Mouse (Mus musculus) stomach, embryonic 14.5 days (tissue): ENCODE data around the gene Olfr503. TPM values are rescaled to one million over a fixed set of nuclear protein-coding genes. Genes with fewer than 3 reads are reported as not detected.
"Not testable (repeated sequence)": the region's sequence is repeated elsewhere in the genome, so short reads cannot be mapped to it uniquely, and the experiment has no call there.

ENCODE experiments used
- ATAC-seq: fragments of 200-750 bp; cut with Nextera tagmentation; 2 replicates; pipeline ENCODE4 v1.8.0; 2017; ENCODE audit warnings: low read depth, moderate TSS enrichment; ENCODE audit not compliant: insufficient number of reproducible peaks, insufficient read depth, low FRiP score
- H3K27ac ChIP-seq: fragments of 300-500 bp; sonication (generic); 2 replicates; pipeline ENCODE4 v1.5.1; 2014; ENCODE audit warnings: mild to moderate bottlenecking, low read length, moderate library complexity, mixed read lengths
- H3K27me3 ChIP-seq: fragments of 300-500 bp; sonication (generic); 2 replicates; pipeline ENCODE4 v1.6.1; 2014; ENCODE audit warnings: low read length, control low read depth, mixed read lengths; ENCODE audit not compliant: control insufficient read depth, insufficient read depth
- H3K36me3 ChIP-seq: fragments of 300-500 bp; sonication (generic); 2 replicates; pipeline ENCODE4 v1.6.1; 2014; ENCODE audit warnings: mild to moderate bottlenecking, control low read depth, low read length, moderate library complexity, mixed read lengths; ENCODE audit not compliant: control insufficient read depth, insufficient read depth
- H3K4me1 ChIP-seq: fragments of 300-500 bp; sonication (generic); 2 replicates; pipeline ENCODE4 v1.6.1; 2014; ENCODE audit warnings: low read length, control low read depth, mixed read lengths; ENCODE audit not compliant: control insufficient read depth, insufficient read depth
- H3K4me2 ChIP-seq: fragments of 300-500 bp; sonication (generic); replicated peaks from 2 replicates; pipeline ENCODE4 v1.6.1; 2014; ENCODE audit warnings: low read depth, low read length, control low read depth
- H3K4me3 ChIP-seq: fragments of 300-500 bp; sonication (generic); 2 replicates; pipeline ENCODE4 v1.5.1; 2014; ENCODE audit warnings: low read depth, low read length, control low read depth
- H3K9ac ChIP-seq: fragments of 300-500 bp; sonication (generic); replicated peaks from 2 replicates; pipeline ENCODE4 v1.6.1; 2014; ENCODE audit warnings: low read depth, mild to moderate bottlenecking, control low read depth, low read length, moderate library complexity, mixed read lengths
- H3K9me3 ChIP-seq: fragments of 300-500 bp; sonication (generic); 2 replicates; pipeline ENCODE4 v1.6.1; 2016; ENCODE audit warnings: low read depth, low read length, control low read depth; ENCODE audit not compliant: control insufficient read depth
- WGBS: fragments of 180-500 bp; shearing (Covaris S2); extraction: QIAGEN DNeasy Blood & Tissue Kit; methylation state at CpG from one replicate; pipeline ENCODE4 v1.1.7; 2014; 5-methylcytosine and 5-hydroxymethylcytosine counted together
- polyA plus RNA-seq: library from polyadenylated mRNA; unstranded; fragments of >200 nt; fragmentation: Nextera tagmentation; extraction: Ambion mirVana; gene quantifications from 2 replicates; pipeline ENCODE4 v1.2.1, GENCODE M21; 2014

Olfr503 gene
- not detected in 2 replicates for polyA plus RNA-seq

GRCm38 (mm10) chr7:108544227-108544626 lies at the start of gene Olfr503:
Gene Olfr503 (plus strand): TSS chr7:108544527.
- WGBS: 33% methylated on average over 1 of the region's 1 CpGs
- not testable (repeated sequence) for H3K9ac ChIP-seq, H3K4me2 ChIP-seq, H3K27me3 ChIP-seq, H3K9me3 ChIP-seq, ATAC-seq, H3K36me3 ChIP-seq, H3K4me3 ChIP-seq, H3K27ac ChIP-seq, H3K4me1 ChIP-seq

GRCm38 (mm10) chr7:108524965-108525364 lies 19.4 kb upstream of the Olfr503 start, which contains the start of gene Olfr502:
Gene Olfr502 (minus strand): TSS chr7:108525065.
- Histone ChIP-seq H3K9ac (no peak within 1 kb of the TSS), H3K27ac (no peak within 1 kb of the TSS), H3K27me3 (no peaks in the 10 kb centered on the region), H3K4me2 (no peak within 1 kb of the TSS), H3K36me3 (no peaks in the 10 kb centered on the region), H3K4me1 (no peaks in the 10 kb centered on the region), H3K9me3 (no peaks in the 10 kb centered on the region), H3K4me3 (no peak within 1 kb of the TSS)
- no peak for ATAC-seq
- WGBS: 79% methylated on average over 1 of the region's 1 CpGs

- Histone ChIP-seq H3K4me1 (no peaks in the 10 kb centered on the region), H3K4me3 (no peak overlapping the region), H3K9me3 (no peaks in the 10 kb centered on the region), H3K4me2 (no peak overlapping the region), H3K27ac (no peak overlapping the region), H3K36me3 (no peaks in the 10 kb centered on the region), H3K27me3 (no peaks in the 10 kb centered on the region), H3K9ac (no peak overlapping the region)
- no peak for ATAC-seq
- 83% methylated on average over 13 of the region's 13 CpGs for WGBS
Measured at GRCm38 (mm10) chr7:108542416-108542815, 1.9 kb upstream of the Olfr503 start.

GRCm38 (mm10) chr7:108565693-108566092 lies 21.4 kb downstream of the Olfr503 start, which contains the start of gene Olfr504:
Gene Olfr504 (minus strand): TSS chr7:108565793.
- Histone ChIP-seq H3K4me1 (no peaks in the 10 kb centered on the region), H3K4me3 (no peak within 1 kb of the TSS), H3K27me3 (no peaks in the 10 kb centered on the region), H3K9ac (no peak within 1 kb of the TSS), H3K9me3 (no peaks in the 10 kb centered on the region), H3K4me2 (no peak within 1 kb of the TSS), H3K36me3 (no peaks in the 10 kb centered on the region), H3K27ac (no peak within 1 kb of the TSS)
- ATAC-seq: no peak
- 84% methylated on average over 1 of the region's 1 CpGs for WGBS

GRCm38 (mm10) chr7:108589797-108590196 lies 45.5 kb downstream of the Olfr503 start:
- Histone ChIP-seq H3K9ac (no peak overlapping the region), H3K4me1 (no peaks in the 10 kb centered on the region), H3K4me3 (no peak overlapping the region), H3K27me3 (no peaks in the 10 kb centered on the region), H3K9me3 (no peaks in the 10 kb centered on the region), H3K36me3 (no peaks in the 10 kb centered on the region), H3K27ac (no peak overlapping the region), H3K4me2 (no peak overlapping the region)
- WGBS: 94% methylated on average over 1 of the region's 1 CpGs
- peak; percentile 56; the same call in 1 of the 2 replicates for ATAC-seq

Other genes starting within 250 kb of the Olfr503 start
- not detected in 2 replicates for gene Olfr491, start 231.1 kb upstream of the Olfr503 start, polyA plus RNA-seq
- gene Olfr492, start 220.9 kb upstream of the Olfr503 start, polyA plus RNA-seq: not detected in 2 replicates
- gene Olfr493, start 197.5 kb upstream of the Olfr503 start, polyA plus RNA-seq: not detected in 2 replicates
- gene Olfr494, start 179.2 kb upstream of the Olfr503 start, polyA plus RNA-seq: not detected in 2 replicates
- gene Olfr495, start 151.4 kb upstream of the Olfr503 start, polyA plus RNA-seq: not detected in 2 replicates
- not detected in 2 replicates for gene Olfr497, start 124.1 kb upstream of the Olfr503 start, polyA plus RNA-seq
- not detected in 2 replicates for gene Olfr498, start 79.2 kb upstream of the Olfr503 start, polyA plus RNA-seq
- gene Olfr502, start 19.5 kb upstream of the Olfr503 start, polyA plus RNA-seq: not detected in 2 replicates
- gene Olfr504, start 21.3 kb downstream of the Olfr503 start, polyA plus RNA-seq: not detected in 2 replicates
- 0.07 TPM in 1 of 2 replicates, not detected in the other for gene Olfr506, start 66.3 kb downstream of the Olfr503 start, polyA plus RNA-seq
- not detected in 2 replicates for gene Olfr507, start 77.3 kb downstream of the Olfr503 start, polyA plus RNA-seq
- not detected in 2 replicates for gene Olfr508, start 85.5 kb downstream of the Olfr503 start, polyA plus RNA-seq
- gene Olfr509, start 107.4 kb downstream of the Olfr503 start, polyA plus RNA-seq: not detected in 2 replicates
- gene Olfr510, start 121.9 kb downstream of the Olfr503 start, polyA plus RNA-seq: not detected in 2 replicates
- not detected in 2 replicates for gene Olfr512, start 168.8 kb downstream of the Olfr503 start, polyA plus RNA-seq
- gene Olfr513, start 206.4 kb downstream of the Olfr503 start, polyA plus RNA-seq: not detected in 2 replicates